In the genomic region with DNA sequence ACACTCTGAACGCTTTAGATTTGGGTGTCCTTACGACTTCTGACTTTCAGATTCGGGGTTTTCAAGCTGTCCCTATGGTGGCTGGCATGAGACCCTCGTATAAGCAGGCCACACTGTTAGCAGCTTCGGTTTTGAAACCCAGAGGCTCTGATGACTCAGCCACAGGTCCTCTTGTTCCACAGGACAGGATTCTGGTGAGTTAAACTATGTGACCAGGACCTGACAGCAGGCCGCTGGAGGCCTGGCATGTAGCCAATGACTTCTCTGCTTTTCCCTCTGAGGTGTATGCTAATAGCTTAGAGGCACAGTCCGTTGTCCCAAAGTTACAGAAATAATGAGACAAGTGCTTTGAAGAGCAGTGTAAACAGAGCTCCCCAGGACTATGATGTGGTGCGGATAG, we compare ENCODE assay signal across 10 mouse cellular contexts.
A peak's percentile ranks its signal among the peaks of the same experiment; 100 is the strongest.
DNase-seq lines count a peak whose midpoint lies in the region; ATAC-seq and TF ChIP-seq lines count a peak whose summit lies in the region.
"Had no signal": no experiment of that assay in that cellular context is flagged by ENCODE, and none has a peak within 500 bp of the region (broad histone marks: within the 10 kb centered on the region; RNA-seq: fewer than 3 reads in every experiment).

No protein-coding gene starts in this region.

- 64% methylated on average over 8 of the region's 8 CpGs for WGBS in midbrain, postnatal 0 days
- WGBS in midbrain, embryonic 15.5 days = 59% methylated on average over 8 of the region's 8 CpGs

- intact Hi-C loops in heart, postnatal 36 days (cut with DNase I) = no loop called here
- intact Hi-C loops in left cerebral cortex, postnatal 25 days (cut with DNase I) = no loop called here

- H3K36me3 ChIP-seq in midbrain, postnatal 0 days (ENCODE audit: insufficient read depth, low read length) = no peaks in the 10 kb centered on the region
- H3K36me3 ChIP-seq in midbrain, embryonic 15.5 days (replicated peaks) = no peaks in the 10 kb centered on the region
- H3K36me3 ChIP-seq: embryonic facial prominence, embryonic 13.5 days; limb, embryonic 12.5 days had no signal

- no peak overlapping the region for H3K9ac ChIP-seq in midbrain, postnatal 0 days (replicated peaks; ENCODE audit: low read length, poor library complexity, severe bottlenecking)
- no peak overlapping the region for H3K9ac ChIP-seq in midbrain, embryonic 15.5 days
- H3K9ac ChIP-seq: embryonic facial prominence, embryonic 13.5 days; limb, embryonic 12.5 days had no signal

- no peaks in the 10 kb centered on the region for H3K4me1 ChIP-seq in midbrain, postnatal 0 days (ENCODE audit: insufficient read depth, low read length)
- no peaks in the 10 kb centered on the region for H3K4me1 ChIP-seq in midbrain, embryonic 15.5 days

- H3K4me3 ChIP-seq in midbrain, postnatal 0 days (ENCODE audit: low read depth, low read length) = no peak overlapping the region
- no peak overlapping the region for H3K4me3 ChIP-seq in midbrain, embryonic 15.5 days
- H3K4me3 ChIP-seq: embryonic facial prominence, embryonic 13.5 days; limb, embryonic 12.5 days had no signal

- TF ChIP-seq CTCF in midbrain, postnatal 0 days (IDR thresholded peaks at IDR 0.05) = no peak

- no peaks in the 10 kb centered on the region for H3K27me3 ChIP-seq in midbrain, postnatal 0 days (ENCODE audit: insufficient read depth, low read length)
- no peaks in the 10 kb centered on the region for H3K27me3 ChIP-seq in midbrain, embryonic 15.5 days (replicated peaks)
- H3K27me3 ChIP-seq: embryonic facial prominence, embryonic 13.5 days; limb, embryonic 12.5 days had no signal

- H3K9me3 ChIP-seq in midbrain, postnatal 0 days (ENCODE audit: low read length) = no peaks in the 10 kb centered on the region
- H3K9me3 ChIP-seq in midbrain, embryonic 15.5 days = no peaks in the 10 kb centered on the region
- H3K9me3 ChIP-seq: embryonic facial prominence, embryonic 13.5 days; limb, embryonic 12.5 days had no signal

- ATAC-seq in midbrain, postnatal 0 days (ENCODE audit: low FRiP score) = no peak
- ATAC-seq in midbrain, embryonic 15.5 days (replicated peaks) = no peak

- no peak overlapping the region for H3K27ac ChIP-seq in midbrain, postnatal 0 days (ENCODE audit: low read depth, low read length)
- H3K27ac ChIP-seq in midbrain, embryonic 15.5 days = no peak overlapping the region
- H3K27ac ChIP-seq: embryonic facial prominence, embryonic 13.5 days; limb, embryonic 12.5 days had no signal

- DNase-seq in cerebellum, postnatal 36 days = peak; percentile 24 to 27
- DNase-seq in cerebellum, adult 9-11 months = no peak
- peak; percentile 38 for DNase-seq in midbrain, postnatal 0 days (ENCODE audit: low spot score)
- peak; percentile 13 to 27 for DNase-seq in heart, postnatal 36 days
- peak; percentile 21 to 27 for DNase-seq in lung, postnatal 4 days
- DNase-seq in left cerebral cortex, postnatal 25 days (ENCODE audit: low spot score in 2 of 2) = no peak
- no peak for DNase-seq in embryo, embryonic 10 days (ENCODE audit: low spot score)

- no peak overlapping the region for H3K4me2 ChIP-seq in midbrain, postnatal 0 days (ENCODE audit: low read depth, low read length, poor library complexity, severe bottlenecking)
- H3K4me2 ChIP-seq in midbrain, embryonic 15.5 days = no peak overlapping the region
- H3K4me2 ChIP-seq: embryonic facial prominence, embryonic 13.5 days; limb, embryonic 12.5 days had no signal

Comparison
In these comparisons a context has a peak if more than half of its experiments do, and no peak if none do; other contexts are left out.
1. DNase-seq: peak in cerebellum, postnatal 36 days (2 of 2), midbrain, postnatal 0 days (single experiment), heart, postnatal 36 days (2 of 2) and lung, postnatal 4 days (2 of 2); none in cerebellum, adult 9-11 months (single experiment), left cerebral cortex, postnatal 25 days (0 of 2) and embryo, embryonic 10 days (single experiment).